Mouse (Mus musculus): ENCODE measurements at regions not wholly inside any gene's neighbourhood (a gene's known extent, or its start where the extent isn't known, plus 50 kb on each side); places are given as distances from the start of the nearest gene placed in this dataset.
A peak's percentile ranks its signal among the peaks of the same experiment; 100 is the strongest.

- TF ChIP-seq CTCF (IDR thresholded peaks at IDR 0.05; ENCODE audit: low read depth) = no peak
- Histone ChIP-seq H3K27me3 (replicated peaks; ENCODE audit: control insufficient read depth, insufficient read depth, low read length) (no peaks in the 10 kb centered on the region), H3K9ac (ENCODE audit: low read depth, low read length) (no peak overlapping the region), H3K4me2 (replicated peaks; ENCODE audit: low read depth) (no peak overlapping the region), H3K4me1 (replicated peaks; ENCODE audit: control insufficient read depth, insufficient read depth, low read length) (no peaks in the 10 kb centered on the region), H3K36me3 (ENCODE audit: control insufficient read depth, insufficient read depth) (no peaks in the 10 kb centered on the region), H3K4me3 (ENCODE audit: low read depth, low read length) (no peak overlapping the region), H3K9me3 (ENCODE audit: control insufficient read depth) (no peaks in the 10 kb centered on the region), H3K27ac (ENCODE audit: low read depth, low read length) (no peak overlapping the region)
- WGBS = 76% methylated on average over 7 of the region's 7 CpGs
- ATAC-seq = no peak
Observed at GRCm38 (mm10) chr3:53393945-53394344, 69.2 kb downstream of the Nhlrc3 start.

DNA sequence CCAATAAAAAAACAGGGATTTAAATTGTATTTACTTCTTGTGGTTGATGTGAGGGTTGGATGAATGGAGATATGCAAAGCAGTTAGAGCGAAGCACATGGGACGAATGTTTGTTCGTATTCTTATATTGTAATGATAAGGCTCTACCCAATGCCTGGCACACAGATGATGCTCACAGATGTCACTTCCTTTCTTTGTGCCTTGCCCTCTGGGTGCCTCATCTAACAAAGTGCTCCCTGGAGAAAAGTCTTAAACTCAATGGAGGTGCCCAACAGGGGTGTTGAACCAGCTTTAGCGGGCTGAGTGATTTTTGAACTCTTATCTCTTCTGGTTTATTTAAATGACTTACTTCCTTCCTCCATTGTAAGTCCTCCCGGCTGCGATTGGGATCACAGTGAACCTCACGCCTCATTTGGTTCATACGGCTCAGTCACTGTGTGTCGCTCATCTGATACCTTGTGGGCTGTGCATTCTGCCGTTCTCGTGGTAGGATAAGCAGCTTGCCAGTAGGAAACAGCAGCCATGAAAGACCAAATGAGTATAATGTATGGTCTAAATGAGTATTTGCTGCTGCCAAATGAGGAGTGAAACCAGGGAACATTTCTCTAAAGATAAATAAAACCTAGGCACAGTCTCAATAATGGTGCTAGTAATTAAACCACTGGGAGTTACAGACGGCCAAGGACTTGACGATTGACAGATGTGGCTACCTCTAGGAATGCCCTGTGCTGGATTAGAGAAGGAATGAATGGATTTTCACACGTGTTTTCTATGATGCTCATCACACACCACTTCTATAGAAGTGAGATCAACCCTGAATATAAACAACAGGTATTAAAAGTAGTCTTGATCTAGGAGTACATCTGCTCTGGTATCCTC, 81.2 kb downstream of the Nhlrc3 start:
- H3K9me3 ChIP-seq (ENCODE audit: control insufficient read depth) = peaks cover 4% of the 10 kb centered on the region; the same call in 1 of the 2 replicates
- no peaks in the 10 kb centered on the region for H3K4me1 ChIP-seq (replicated peaks; ENCODE audit: control insufficient read depth, insufficient read depth, low read length)
- no peak overlapping the region for H3K9ac ChIP-seq (ENCODE audit: low read depth, low read length)
- no peak overlapping the region for H3K27ac ChIP-seq (ENCODE audit: low read depth, low read length)
- H3K36me3 ChIP-seq (ENCODE audit: control insufficient read depth, insufficient read depth) = no peaks in the 10 kb centered on the region
- no peak for TF ChIP-seq CTCF (IDR thresholded peaks at IDR 0.05; ENCODE audit: low read depth)
- H3K4me2 ChIP-seq (replicated peaks; ENCODE audit: low read depth) = no peak overlapping the region
- H3K27me3 ChIP-seq (replicated peaks; ENCODE audit: control insufficient read depth, insufficient read depth, low read length) = no peaks in the 10 kb centered on the region
- H3K4me3 ChIP-seq (ENCODE audit: low read depth, low read length) = no peak overlapping the region
- no peak for ATAC-seq
- 67% methylated on average over 14 of the region's 14 CpGs for WGBS

DNA sequence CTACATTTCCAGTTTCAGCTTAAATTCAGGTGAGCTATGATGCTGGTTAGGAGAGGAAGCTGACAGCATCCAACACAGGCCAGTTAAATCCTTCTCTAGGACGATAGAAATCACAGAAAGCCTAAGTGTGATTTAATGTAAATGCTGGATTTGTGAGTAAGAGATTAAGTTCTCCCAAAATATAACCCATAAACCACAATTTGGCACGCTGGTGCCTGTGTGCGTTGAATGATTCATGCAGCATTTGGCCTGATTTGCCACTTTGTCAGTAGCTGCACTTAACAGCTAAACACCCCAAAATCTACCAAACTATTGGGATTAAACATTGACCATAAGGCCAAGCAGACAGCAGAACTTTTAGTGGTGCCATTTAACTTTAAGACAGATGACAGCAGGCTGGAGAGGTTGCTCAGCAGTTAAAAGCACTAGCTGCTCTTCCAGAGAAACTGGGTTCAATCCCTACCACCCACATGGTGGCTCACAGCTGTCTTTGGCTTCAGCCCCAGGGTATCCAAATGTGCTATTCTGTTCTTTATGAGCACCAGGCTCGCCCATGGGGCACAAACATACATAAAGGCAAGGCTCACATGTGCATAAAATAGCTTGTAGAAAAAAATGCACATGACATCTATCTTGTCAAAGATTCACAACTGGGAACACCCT, 83.5 kb downstream of the Nhlrc3 start:
- no peak for ATAC-seq
- 72% methylated on average over 4 of the region's 4 CpGs for WGBS
- no peak overlapping the region for H3K27ac ChIP-seq (ENCODE audit: low read depth, low read length)

DNA sequence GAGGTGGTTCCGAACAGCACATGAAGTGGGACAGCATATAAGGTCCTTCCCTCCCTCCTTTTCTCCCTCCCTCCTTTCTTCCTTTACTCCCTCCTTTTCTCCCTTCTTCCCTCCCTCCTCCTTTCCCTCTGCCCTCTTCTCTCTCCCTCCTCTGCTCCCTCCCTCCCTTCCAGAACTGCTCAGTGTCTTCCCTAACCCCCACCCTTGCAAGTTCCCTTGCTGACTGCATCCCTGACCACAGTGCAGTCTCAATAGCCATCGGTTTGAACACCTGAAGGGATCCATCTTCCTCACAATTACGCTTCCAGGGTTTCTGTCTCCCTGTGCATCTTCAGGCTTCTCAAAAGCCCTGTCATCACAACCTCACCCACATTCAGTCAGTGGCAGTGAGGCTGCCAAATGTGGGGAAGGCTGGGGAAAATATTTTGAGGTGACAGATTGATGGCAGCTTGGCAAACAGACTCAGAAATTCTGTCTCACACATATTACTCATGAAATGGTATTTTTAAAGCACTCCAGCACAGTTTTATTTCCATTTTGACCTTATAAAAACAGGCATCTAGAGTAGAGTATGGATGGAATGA, 86.2 kb downstream of the Nhlrc3 start:
- H3K4me2 ChIP-seq (replicated peaks; ENCODE audit: low read depth) = no peak overlapping the region
- no peak overlapping the region for H3K4me3 ChIP-seq (ENCODE audit: low read depth, low read length)
- H3K9ac ChIP-seq (ENCODE audit: low read depth, low read length) = no peak overlapping the region
- H3K9me3 ChIP-seq (ENCODE audit: control insufficient read depth) = no peaks in the 10 kb centered on the region
- H3K36me3 ChIP-seq (ENCODE audit: control insufficient read depth, insufficient read depth) = no peaks in the 10 kb centered on the region
- H3K4me1 ChIP-seq (replicated peaks; ENCODE audit: control insufficient read depth, insufficient read depth, low read length) = no peaks in the 10 kb centered on the region
- H3K27ac ChIP-seq (ENCODE audit: low read depth, low read length) = no peak overlapping the region
- no peak for ATAC-seq
- TF ChIP-seq CTCF (IDR thresholded peaks at IDR 0.05; ENCODE audit: low read depth) = no peak
- 74% methylated on average over 3 of the region's 3 CpGs for WGBS
- H3K27me3 ChIP-seq (replicated peaks; ENCODE audit: control insufficient read depth, insufficient read depth, low read length) = no peaks in the 10 kb centered on the region

More for the DNA sequence above, 83.5 kb downstream of the Nhlrc3 start:
- Histone ChIP-seq H3K4me3 (ENCODE audit: low read depth, low read length) (no peak overlapping the region), H3K4me2 (replicated peaks; ENCODE audit: low read depth) (no peak overlapping the region), H3K27me3 (replicated peaks; ENCODE audit: control insufficient read depth, insufficient read depth, low read length) (no peaks in the 10 kb centered on the region), H3K9ac (ENCODE audit: low read depth, low read length) (no peak overlapping the region), H3K4me1 (replicated peaks; ENCODE audit: control insufficient read depth, insufficient read depth, low read length) (no peaks in the 10 kb centered on the region), H3K9me3 (ENCODE audit: control insufficient read depth) (no peaks in the 10 kb centered on the region), H3K36me3 (ENCODE audit: control insufficient read depth, insufficient read depth) (no peaks in the 10 kb centered on the region)
- no peak for TF ChIP-seq CTCF (IDR thresholded peaks at IDR 0.05; ENCODE audit: low read depth)

DNA sequence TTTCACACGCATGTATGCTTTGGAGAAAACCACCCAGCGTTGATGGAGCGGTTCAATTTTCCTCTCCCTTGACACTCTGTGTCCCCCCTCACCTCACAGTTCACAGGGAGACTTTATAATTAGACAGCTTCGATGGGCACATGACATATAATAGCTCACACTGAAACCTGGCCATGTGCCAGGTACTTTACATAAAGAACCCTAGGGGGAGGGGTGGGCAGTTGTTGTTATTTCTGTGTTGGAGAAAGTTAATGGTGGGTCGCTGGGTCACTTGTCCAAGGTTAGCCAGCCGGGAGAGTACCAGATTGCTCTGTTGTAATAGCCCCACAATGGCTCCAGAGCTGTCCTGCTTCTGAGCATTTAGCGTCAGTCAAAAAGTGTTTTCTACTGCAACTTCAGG, 90.2 kb downstream of the Nhlrc3 start:
- Histone ChIP-seq H3K4me1 (replicated peaks; ENCODE audit: control insufficient read depth, insufficient read depth, low read length) (no peaks in the 10 kb centered on the region), H3K4me3 (ENCODE audit: low read depth, low read length) (no peak overlapping the region), H3K27me3 (replicated peaks; ENCODE audit: control insufficient read depth, insufficient read depth, low read length) (no peaks in the 10 kb centered on the region), H3K9me3 (ENCODE audit: control insufficient read depth) (peaks cover 8% of the 10 kb centered on the region; the same call in 1 of the 2 replicates), H3K9ac (ENCODE audit: low read depth, low read length) (no peak overlapping the region), H3K27ac (ENCODE audit: low read depth, low read length) (no peak overlapping the region), H3K36me3 (ENCODE audit: control insufficient read depth, insufficient read depth) (no peaks in the 10 kb centered on the region), H3K4me2 (replicated peaks; ENCODE audit: low read depth) (no peak overlapping the region)
- TF ChIP-seq CTCF (IDR thresholded peaks at IDR 0.05; ENCODE audit: low read depth) = no peak
- 67% methylated on average over 7 of the region's 7 CpGs for WGBS
- no peak for ATAC-seq

- no peak overlapping the region for H3K4me2 ChIP-seq (replicated peaks; ENCODE audit: low read depth)
- H3K36me3 ChIP-seq (ENCODE audit: control insufficient read depth, insufficient read depth) = no peaks in the 10 kb centered on the region
- WGBS = 73% methylated on average over 7 of the region's 7 CpGs
- no peak overlapping the region for H3K27ac ChIP-seq (ENCODE audit: low read depth, low read length)
- H3K9ac ChIP-seq (ENCODE audit: low read depth, low read length) = no peak overlapping the region
- H3K27me3 ChIP-seq (replicated peaks; ENCODE audit: control insufficient read depth, insufficient read depth, low read length) = no peaks in the 10 kb centered on the region
- H3K4me1 ChIP-seq (replicated peaks; ENCODE audit: control insufficient read depth, insufficient read depth, low read length) = no peaks in the 10 kb centered on the region
- no peak for ATAC-seq
- no peak overlapping the region for H3K4me3 ChIP-seq (ENCODE audit: low read depth, low read length)
- TF ChIP-seq CTCF (IDR thresholded peaks at IDR 0.05; ENCODE audit: low read depth) = 0 out of 2 replicates have a peak, but pooled peaks have one; percentile 16
- H3K9me3 ChIP-seq (ENCODE audit: control insufficient read depth) = peaks cover 8% of the 10 kb centered on the region; the same call in 1 of the 2 replicates
Observed at GRCm38 (mm10) chr3:53371910-53372309, 91.2 kb downstream of the Nhlrc3 start.

Measured in intestine, postnatal 0 days (tissue).